Mouse (Mus musculus) cerebellum, adult 2 months (tissue): Measurements from ENCODE around the gene Pigv.

Experiments
- CTCF ChIP-seq: fragments of 200-500 bp; IDR thresholded peaks from 2 replicates; pipeline ENCODE4 v1.5.1; 2011; ENCODE audit warnings: low read depth, mild to moderate bottlenecking, control low read depth, low read length, moderate library complexity, borderline replicate concordance; ENCODE audit not compliant: insufficient read depth
- POLR2A ChIP-seq: fragments of 200-500 bp; IDR thresholded peaks from 2 replicates; pipeline ENCODE4 v1.6.1; 2011; ENCODE audit warnings: low read length, control low read depth, borderline replicate concordance; ENCODE audit not compliant: insufficient read depth

- TF ChIP-seq POLR2A (no peak), CTCF (no peak)
Measured at GRCm38 (mm10) chr4:133620668-133621067, 51.8 kb downstream of the Pigv start.
